Mouse (Mus musculus) spleen, postnatal 10 days (tissue): ENCODE data around the gene Hbb-bt.
"Not testable (repeated sequence)": the region's sequence is repeated elsewhere in the genome, so short reads cannot be mapped to it uniquely, and the experiment has no call there.

Source experiments
- DNase-seq, 2 experiments: peaks; one replicate each; pipeline ENCODE4 v3.0.0; 2021 to 2022; ENCODE audit warnings: low spot score in 2 of 2

Hbb-bt gene

GRCm38 (mm10) chr7:103813766-103814165 lies at the start of gene Hbb-bt:
Gene Hbb-bt, minus strand, starts transcription at chr7:103813996.
- peak; percentile 82 to 84 for DNase-seq

GRCm38 (mm10) chr7:103861531-103861930 lies 47.7 kb upstream of the Hbb-bt start:
- DNase-seq = no peak

- peak; percentile 77 to 91 for DNase-seq
Measured at GRCm38 (mm10) chr7:103860855-103861254, 47.1 kb upstream of the Hbb-bt start.

GRCm38 (mm10) chr7:103859076-103859475 lies 45.3 kb upstream of the Hbb-bt start:
- peak in 1 of 2 experiments; percentile 81 for DNase-seq

- DNase-seq = no peak
Measured at GRCm38 (mm10) chr7:103854669-103855068, 40.9 kb upstream of the Hbb-bt start.

DNA sequence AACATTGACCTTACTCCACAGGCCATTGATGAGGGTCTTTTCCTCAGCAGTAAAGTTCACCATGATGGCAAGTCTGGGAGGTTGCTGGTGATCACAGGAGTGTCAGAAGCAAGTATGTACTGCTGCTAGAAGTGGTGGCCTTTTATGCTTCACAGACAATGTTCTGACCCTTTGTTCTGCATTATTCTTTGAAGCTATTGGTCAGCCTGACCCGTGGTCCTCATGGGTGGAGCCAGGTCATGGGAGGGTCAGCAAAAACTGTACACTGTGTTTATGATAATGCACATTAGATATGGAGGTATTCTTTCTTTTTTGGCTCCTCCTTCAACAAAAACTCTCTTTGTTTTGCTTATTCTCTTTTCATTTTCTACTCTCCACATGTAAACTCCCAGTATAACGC lies 39.3 kb upstream of the Hbb-bt start, which contains the start of gene Hbb-y:
Hbb-y (minus strand) TSS at position 127 of the 400 bp plus-strand sequence.
- no peak for DNase-seq

DNA sequence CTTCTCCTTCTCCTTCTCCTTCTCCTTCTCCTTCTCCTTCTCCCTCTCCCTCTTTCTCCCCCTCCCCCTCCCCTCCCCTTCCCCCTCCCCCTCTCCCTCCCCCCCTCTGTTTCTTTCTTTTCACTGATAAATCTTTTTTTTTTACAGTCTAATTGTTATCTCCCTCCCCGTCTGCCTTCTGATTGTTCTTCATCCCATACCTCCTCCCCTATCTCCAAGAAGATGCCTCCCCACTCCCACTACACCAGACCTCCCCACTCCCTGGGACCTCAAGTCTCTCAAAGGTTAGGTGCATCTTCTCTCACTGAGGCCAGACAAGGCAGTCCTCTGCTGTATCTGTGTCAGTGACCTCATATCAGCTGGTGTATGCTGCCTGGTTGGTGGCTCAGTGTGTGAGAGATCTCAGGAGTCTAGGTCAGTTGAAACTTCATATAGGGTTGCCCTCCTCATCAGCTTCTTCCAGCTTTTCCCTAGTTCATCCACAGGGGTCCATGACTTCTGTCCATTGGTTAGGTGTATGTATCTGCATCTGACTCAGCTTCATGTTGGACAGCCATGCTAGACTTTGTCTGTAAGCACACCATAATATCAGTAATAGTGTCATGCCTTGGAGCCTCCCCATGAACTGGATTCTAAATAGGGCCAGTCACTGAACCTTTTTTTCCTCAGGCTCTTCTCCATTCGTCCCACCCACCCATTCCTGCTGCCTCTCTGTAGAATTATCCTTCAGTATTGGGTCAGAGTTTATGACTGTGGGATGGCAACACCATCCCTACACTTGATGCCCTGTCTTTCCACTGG lies 30.9 kb upstream of the Hbb-bt start:
- no peak for DNase-seq

- no peak for DNase-seq
Measured at GRCm38 (mm10) chr7:103843034-103843433, 29.2 kb upstream of the Hbb-bt start, which contains the start of gene Hbb-bh1. Gene Hbb-bh1, minus strand, starts transcription at chr7:103843164.

GRCm38 (mm10) chr7:103840268-103840667 lies 26.5 kb upstream of the Hbb-bt start, which contains the start of gene Hbb-bh2:
Gene Hbb-bh2, minus strand, starts transcription at chr7:103840520.
- no peak for DNase-seq

DNA sequence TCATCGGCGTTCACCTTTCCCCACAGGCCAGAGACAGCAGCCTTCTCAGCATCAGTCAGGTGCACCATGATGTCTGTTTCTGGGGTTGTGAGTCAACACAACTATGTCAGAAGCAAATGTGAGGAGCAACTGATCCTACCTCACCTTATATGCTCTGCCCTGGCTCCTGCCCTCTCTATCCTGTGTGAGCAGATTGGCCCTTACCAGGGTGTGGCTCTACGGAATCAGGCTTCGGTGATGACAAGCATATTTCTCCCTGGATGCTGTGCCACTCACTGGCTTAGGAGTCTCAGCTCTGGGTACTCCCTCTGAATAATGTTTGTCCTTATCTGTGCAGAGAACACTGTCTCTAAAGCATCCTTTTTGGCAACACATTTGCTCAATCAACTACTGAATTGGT lies 14.0 kb upstream of the Hbb-bt start, which contains the start of gene Hbb-bs:
Hbb-bs (minus strand) TSS at position 289 of the 400 bp plus-strand sequence.
- peak; percentile 83 to 85 for DNase-seq

- not testable (repeated sequence) for DNase-seq
Measured at GRCm38 (mm10) chr7:103827139-103827538, 13.3 kb upstream of the Hbb-bt start.

DNA sequence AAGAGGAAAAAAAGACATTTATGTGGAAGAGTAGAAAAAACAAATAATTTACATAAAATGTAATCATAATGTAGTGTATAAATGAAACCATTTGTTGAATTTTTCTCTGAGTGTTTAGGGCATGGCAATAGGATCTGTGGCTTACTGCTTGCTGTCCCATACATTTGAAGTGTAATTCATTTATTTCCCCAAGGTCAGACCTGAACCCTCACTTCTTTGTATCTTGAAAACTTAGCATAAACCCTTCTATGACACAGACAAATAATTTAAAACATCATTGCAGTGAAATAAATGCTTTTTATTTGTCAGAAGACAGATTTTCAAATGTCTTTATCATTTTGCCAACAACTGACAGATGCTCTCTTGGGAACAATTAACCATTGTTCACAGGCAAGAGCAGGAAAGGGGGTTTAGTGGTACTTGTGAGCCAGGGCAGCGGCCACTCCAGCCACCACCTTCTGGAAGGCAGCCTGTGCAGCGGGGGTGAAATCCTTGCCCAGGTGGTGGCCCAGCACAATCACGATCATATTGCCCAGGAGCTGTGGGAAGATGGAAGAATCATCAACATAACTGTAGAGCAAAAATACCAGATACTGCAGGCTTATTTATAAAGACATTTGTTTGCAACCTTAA lies 12.6 kb upstream of the Hbb-bt start:
- DNase-seq = peak; percentile 52 to 66

DNA sequence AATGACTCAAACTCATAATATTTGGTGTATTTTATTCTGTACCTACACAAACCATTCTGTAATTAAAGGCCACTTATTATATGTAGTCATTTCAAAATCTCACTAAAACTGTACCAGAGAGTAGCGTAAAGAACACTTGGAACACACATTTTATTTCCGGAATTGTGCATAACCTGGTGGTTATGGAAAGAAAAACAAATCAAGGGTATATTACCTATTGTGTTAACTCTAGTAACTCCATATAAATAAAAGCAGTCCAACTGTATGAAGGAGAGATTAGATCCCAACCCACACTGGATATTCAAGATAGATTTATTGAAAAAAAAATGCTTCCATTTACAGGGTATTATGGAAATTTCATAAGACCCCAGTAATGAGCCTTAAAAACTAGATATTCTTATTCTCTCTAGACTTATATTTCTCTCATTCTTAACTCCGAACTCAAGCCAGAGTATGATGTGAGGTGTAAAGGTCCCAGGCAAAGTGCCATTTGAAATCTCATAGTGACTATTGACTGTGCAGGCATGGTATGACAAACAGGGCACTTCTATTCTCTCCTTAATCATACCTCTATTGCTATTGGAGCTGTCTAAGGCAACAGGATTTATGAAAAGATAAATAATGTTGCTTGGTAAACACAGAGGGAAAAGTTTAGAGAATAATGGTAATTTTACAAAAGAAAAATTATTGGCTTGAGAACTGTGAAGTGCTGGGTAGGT lies 11.9 kb upstream of the Hbb-bt start:
- DNase-seq = peak in 1 of 2 experiments; percentile 39

- DNase-seq = no peak
Measured at GRCm38 (mm10) chr7:103824597-103824996, 10.8 kb upstream of the Hbb-bt start.

DNA sequence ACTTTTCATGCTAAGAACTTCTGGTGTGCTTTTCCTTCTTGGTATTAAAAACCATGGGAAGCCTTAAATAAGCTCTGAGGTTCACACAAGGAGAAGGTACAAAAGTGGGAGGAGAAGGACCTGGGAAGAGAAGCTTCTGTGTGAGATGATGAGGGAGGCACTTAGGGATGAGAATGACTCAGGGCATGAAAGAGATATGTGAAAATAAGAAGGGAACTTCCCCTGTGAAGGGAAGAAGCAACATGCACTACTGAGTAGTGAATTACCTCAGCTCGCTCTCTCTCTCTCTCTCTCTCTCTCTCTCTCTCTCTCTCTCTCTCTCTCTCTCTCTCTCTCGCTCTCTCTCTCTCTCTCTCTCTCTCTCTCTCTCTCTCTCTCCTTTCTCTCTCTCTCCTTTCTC lies 1.3 kb upstream of the Hbb-bt start:
- not testable (repeated sequence) for DNase-seq

DNA sequence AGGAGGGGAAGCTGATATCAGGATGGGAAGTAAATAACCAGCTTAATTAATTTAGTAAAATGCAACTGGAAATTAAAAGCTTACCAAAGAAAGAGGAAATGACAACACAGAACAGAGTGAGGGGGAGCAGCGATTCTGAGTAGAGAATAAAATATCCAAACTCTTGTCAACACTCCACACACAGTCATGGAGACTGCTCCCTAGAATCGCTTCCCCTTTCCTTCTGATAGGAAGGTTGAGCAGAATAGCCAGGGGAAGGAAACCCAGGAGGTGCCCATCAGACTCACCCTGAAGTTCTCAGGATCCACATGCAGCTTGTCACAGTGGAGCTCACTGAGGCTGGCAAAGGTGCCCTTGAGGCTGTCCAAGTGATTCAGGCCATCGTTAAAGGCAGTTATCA lies 644 bp downstream of the Hbb-bt start:
- DNase-seq = not testable (repeated sequence)

DNA sequence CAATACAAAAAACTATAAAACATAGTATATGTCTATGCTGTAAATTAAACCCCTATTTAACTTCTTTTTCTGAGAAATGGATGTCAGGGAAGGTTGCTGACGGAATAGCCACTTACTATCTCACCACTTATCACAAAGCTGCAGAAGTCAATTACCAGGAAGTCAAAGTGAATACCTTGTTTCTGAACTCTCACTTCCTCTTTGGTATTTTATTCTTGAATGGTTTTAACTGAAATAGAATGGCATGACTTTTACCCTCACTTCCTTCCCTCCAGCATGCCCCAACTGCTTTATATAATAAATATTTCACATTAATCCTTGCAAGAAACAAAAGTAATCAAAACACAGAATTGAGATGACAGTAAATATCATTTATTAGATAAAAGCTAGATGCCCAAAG lies 1.6 kb downstream of the Hbb-bt start:
- DNase-seq = no peak

- no peak for DNase-seq
Measured at GRCm38 (mm10) chr7:103811223-103811845, 2.5 kb downstream of the Hbb-bt start.

DNA sequence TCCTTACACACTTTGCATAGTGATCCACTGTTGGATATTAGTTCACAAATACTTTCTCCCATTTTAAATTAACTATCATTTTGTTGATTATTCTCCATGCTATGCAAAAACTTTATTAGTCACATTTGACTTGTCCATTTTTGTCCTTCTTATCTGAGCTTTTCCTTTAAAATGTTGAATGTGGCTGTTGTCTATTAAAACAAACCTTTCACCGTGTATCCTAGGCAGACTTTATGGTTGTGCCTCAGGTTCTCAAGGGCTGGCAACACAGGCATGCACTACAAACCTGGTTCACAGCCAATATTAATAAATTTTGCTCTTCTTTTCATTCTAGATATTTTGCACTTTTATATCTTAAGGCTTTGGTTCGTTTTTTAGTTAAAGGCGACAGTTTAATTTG lies 3.0 kb downstream of the Hbb-bt start:
- peak in 1 of 2 experiments; percentile 22 for DNase-seq

- no peak for DNase-seq
Measured at GRCm38 (mm10) chr7:103810296-103810695, 3.5 kb downstream of the Hbb-bt start.

DNA sequence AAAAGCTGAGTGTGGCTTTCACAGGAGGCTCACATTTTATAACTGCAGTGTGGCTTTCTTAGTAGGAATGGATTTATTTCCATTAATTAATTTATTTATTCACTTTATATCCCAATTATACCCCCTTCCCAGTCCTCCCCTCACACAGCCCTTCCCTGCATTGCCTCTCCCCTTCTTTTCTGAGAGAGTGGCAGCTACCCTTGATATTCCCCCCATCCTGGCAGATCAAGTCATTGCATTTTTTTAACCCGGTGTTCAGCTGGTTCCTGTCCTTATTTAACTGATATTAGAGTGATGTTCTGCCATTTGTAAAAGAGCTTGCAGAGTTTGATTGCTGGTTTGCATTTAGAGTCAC lies 4.0 kb downstream of the Hbb-bt start:
- peak in 1 of 2 experiments; percentile 51 for DNase-seq
